Mouse (Mus musculus): ENCODE results near the gene Kcnj4. TPM values are rescaled to one million over a fixed set of nuclear protein-coding genes. Genes with fewer than 3 reads are reported as not detected.

Gene Kcnj4
- polyA plus RNA-seq (2017; shearing (Covaris generic)) = not detected

DNA sequence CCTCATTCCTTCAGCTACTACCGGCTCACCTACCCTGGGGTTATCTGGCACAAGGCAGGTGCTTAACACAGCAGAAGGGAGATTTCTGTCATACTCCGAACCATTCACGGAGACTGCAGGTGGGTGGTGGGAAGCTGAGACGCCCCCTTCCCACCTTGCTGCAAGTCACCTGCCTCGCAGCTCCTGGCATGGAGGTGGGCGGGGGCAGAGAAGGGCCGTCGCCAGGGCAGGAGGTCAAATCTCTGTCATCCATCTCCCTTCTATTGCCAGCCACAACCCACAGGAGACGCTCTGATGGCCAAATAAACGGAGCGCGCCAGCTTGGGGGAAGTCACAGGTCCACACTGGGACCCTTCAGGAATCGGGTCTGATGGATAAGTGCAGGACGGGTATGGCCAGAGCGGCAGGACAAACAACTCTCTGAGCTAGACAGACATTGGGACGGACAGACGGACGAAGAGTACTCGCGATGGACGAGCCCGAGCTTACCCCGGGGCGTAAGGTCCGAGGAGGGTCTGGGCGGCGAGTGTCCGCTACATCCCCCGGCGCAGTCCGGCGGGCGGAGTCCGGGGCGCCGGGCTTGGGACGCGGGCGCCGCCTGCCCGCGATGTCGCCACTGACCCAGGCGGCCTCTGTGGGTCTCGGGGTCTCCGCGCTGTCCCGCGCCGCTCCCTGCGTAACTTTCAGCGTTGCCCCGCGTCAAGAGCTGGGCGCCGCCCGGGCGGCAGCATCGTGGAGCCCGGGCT, at the start of gene Kcnj4:
Gene Kcnj4, minus strand, starts transcription at position 535 of the 746 bp plus-strand sequence.

DNA sequence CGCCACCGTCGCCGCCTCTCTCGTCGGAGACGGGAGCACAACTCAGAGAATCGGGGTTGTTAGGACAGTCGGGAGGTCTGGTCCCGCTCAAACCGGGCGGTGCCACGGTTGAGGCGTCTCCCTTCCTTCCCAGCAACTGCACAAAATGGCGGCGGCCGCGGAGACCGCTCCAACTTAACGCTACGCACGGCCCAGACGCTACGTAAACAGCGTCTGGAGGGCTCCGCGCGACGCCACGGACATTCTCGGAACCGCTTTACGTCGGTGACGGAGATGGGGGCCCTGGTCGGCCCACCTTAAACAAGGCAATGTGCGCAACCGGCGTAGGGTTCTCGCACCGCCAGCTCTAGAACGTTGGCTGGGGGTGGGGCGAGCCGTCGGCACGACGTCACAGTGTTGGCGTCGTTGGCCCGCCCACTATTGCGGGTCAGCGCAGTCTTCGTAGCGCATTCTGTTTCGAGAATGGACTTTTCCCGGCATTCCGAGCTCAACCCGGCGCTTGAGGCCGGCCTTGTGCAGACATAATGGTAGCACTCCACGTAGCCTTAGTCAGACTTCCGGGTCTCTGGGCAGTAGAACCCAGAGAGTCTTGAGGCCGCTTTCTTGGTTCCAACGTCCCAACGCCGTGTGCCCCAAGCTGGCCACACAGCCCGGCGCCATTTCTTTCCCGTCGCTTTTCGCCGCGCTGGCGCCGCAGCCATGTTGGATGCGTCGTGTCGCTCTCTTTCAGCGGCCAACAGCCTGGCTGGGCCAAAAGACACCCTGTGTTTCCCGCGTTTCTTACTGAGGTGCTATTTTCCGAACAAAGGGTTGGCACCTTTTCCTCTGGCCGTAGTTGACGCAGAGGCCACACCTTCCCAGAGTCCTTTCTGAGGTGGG, 41.6 kb upstream of the Kcnj4 start, which contains the start of gene Ddx17:
Gene Ddx17, minus strand, starts transcription at position 332 of the 879 bp plus-strand sequence.

DNA sequence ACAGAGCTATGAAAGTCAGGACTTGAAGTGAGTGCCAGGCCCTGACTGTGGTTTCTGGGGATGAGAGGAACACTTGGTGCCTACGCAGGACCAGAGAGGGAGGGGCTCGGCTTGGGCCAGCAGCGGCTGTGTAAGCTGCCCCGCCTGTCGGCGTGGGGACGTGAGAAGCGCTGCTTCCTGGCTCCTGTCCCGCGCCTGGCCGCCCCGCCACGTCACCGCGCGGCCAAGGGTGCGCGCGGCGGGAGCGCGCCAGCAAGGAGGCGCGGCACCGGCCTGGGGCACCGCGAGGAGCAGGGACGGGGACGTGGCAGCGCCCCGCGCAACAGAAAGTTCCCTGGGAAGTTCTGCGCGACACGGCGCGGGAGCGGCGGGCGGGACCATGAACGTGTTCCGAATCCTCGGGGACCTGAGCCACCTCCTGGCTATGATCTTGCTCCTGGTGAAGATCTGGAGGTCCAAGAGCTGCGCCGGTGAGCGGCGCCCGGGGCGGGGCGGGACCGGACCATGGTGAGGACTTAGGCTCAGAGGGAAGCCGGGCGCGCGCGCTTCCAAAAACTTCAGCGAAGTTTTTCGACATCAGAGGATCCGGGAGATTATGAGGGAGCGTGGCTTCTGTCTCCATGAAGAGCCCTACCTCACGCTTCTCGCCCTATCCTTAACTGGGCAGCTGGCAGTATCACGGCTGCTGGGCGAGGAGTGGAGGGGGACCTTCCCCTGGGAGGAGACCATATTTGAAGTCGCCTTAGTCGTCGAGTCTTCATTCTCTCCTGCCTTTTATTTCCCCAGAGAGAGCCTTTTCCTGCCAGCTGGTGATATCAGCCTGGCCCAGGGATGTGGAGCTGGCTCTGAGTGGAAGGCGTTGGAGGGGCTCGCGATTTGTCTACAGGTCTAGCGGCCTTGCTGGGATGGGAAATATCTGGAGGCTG, 11.4 kb upstream of the Kcnj4 start, which contains the start of gene Kdelr3:
Gene Kdelr3, plus strand, starts transcription at position 241 of the 926 bp plus-strand sequence.

DNA sequence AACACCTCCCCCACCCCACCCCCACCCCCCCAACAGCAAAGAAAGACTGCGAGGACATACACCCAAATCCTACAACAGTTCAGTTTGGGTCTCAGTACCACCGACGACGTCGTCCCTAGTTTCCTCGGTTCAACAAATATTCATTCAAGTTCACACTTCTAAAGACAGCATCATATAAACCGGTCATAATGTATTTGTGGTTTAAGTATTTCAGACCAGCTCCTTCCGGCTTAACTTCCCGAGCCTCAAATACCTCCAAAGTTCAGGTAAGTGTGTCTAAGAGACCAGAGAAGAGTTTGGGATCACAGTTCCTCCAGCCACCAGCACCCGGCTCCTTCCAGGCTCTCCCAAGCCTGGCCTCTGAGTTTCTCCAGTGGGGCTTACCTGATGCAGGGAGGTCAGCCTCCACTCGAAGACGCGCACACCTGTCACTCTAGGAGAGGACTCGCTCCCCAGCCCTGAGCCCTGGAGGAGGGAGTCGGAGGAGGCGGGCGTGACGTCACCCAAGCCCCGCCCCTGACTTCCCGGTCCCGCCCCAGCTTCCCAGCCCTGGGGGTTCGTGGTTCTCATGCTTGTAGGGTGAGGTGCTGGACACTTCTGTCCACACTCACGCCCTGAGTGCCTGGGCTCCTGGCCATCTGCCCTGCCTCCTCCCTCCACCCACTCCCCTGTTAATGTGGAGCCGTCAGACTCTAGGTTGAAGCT, 49.8 kb downstream of the Kcnj4 start, which contains the start of gene Csnk1e:
Gene Csnk1e, minus strand, starts transcription at position 461 of the 705 bp plus-strand sequence.

Other genes starting within 250 kb of the Kcnj4 start
- 1 to 10 TPM in 1 of 2 experiments, under 1 TPM in 1; 0.58 to 1.1 TPM for gene Baiap2l2, start 219.7 kb downstream of the Kcnj4 start, polyA plus RNA-seq (2017; shearing (Covaris generic))
- 10 to 100 TPM in 1 of 2 experiments, 1 to 10 TPM in 1; 4.7 to 10.7 TPM for gene Pla2g6, start 176.9 kb downstream of the Kcnj4 start, polyA plus RNA-seq (2017; shearing (Covaris generic))
- 1 to 10 TPM; 1.7 to 3.4 TPM for gene Maff, start 158.6 kb downstream of the Kcnj4 start, polyA plus RNA-seq (2017; shearing (Covaris generic))
- gene Tmem184b, start 101.7 kb downstream of the Kcnj4 start, polyA plus RNA-seq (2017; shearing (Covaris generic)) = 10 to 100 TPM; 33.9 to 51.9 TPM
- gene Csnk1e, start 49.7 kb downstream of the Kcnj4 start, polyA plus RNA-seq (2017; shearing (Covaris generic)) = 10 to 100 TPM; 30.0 to 31.2 TPM
- under 1 TPM in 1 of 2 experiments, not detected in 1; 0.57 TPM for gene Kdelr3, start 11.2 kb upstream of the Kcnj4 start, polyA plus RNA-seq (2017; shearing (Covaris generic))
- 10 to 100 TPM; 31.1 to 53.5 TPM for gene Ddx17, start 41.5 kb upstream of the Kcnj4 start, polyA plus RNA-seq (2017; shearing (Covaris generic))
- under 1 TPM; 0.22 to 0.47 TPM for gene Dmc1, start 99.9 kb upstream of the Kcnj4 start, polyA plus RNA-seq (2017; shearing (Covaris generic))
- gene Fam227a, start 153.7 kb upstream of the Kcnj4 start, polyA plus RNA-seq (2017; shearing (Covaris generic)) = under 1 TPM; 0.06 to 0.53 TPM
- 10 to 100 TPM; 12.4 to 12.5 TPM for gene Cby1, start 154.0 kb upstream of the Kcnj4 start, polyA plus RNA-seq (2017; shearing (Covaris generic))
- 100 to 1,000 TPM; 225 to 260 TPM for gene Tomm22, start 165.6 kb upstream of the Kcnj4 start, polyA plus RNA-seq (2017; shearing (Covaris generic))
- 10 to 100 TPM; 18.0 to 24.0 TPM for gene Josd1, start 182.7 kb upstream of the Kcnj4 start, polyA plus RNA-seq (2017; shearing (Covaris generic))
- 10 to 100 TPM; 78.3 to 90.4 TPM for gene Gtpbp1, start 185.6 kb upstream of the Kcnj4 start, polyA plus RNA-seq (2017; shearing (Covaris generic))
- gene Sun2, start 237.3 kb upstream of the Kcnj4 start, polyA plus RNA-seq (2017; shearing (Covaris generic)) = 10 to 100 TPM; 64.0 to 69.2 TPM

Data from activated CD4-positive, CD25-positive, alpha-beta regulatory T cell (primary cell).